Mouse (Mus musculus): ENCODE results near the gene Mbd6. TPM values are rescaled to one million over a fixed set of nuclear protein-coding genes. Genes with fewer than 3 reads are reported as not detected.
"Not testable (repeated sequence)": the region's sequence is repeated elsewhere in the genome, so short reads cannot be mapped to it uniquely, and the experiment has no call there.

Mbd6 gene
- 10 to 100 TPM; 41.7 to 43.2 TPM for total RNA-seq (2021)

DNA sequence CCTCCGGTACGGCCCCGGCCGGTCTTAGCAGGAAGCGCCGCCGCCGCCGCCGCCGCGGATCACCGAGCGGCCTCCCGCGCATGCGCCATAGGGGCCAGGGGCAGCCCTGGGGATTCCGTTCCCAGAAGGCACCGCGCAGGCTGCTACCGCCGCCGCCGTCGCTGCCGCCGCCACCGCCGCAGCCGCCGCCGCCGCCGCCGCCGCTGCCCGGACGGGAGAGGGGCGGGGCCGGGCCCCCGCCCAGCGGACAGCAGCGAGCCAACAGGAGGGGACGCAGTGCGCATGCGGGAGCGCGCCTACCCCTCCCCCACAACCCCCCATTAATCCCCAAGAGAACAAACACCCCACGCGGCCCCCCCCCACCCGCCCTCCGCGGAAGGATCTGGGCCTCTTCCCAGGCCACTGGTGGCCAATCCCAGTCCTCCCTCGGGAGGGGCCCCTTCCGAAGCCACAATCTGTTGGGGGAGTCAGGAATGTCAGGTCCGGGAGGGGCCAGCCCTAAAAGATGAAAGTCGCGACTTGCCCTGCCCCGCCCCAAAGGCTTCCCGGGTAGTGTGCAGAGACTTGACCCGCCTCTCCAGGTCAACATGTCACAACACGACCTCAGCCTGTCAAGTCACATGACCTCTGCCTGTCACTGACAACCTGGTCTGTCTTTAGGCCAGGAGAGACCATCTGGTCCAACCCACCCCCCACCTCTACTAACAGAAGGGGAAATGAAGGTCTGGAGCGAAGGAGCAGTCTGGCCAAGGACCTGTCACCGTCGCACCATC, at the start of gene Mbd6:
TSS of gene Mbd6 (minus strand) at position 219 of the 773 bp plus-strand sequence.
- peak; percentile 92 for DNase-seq

DNA sequence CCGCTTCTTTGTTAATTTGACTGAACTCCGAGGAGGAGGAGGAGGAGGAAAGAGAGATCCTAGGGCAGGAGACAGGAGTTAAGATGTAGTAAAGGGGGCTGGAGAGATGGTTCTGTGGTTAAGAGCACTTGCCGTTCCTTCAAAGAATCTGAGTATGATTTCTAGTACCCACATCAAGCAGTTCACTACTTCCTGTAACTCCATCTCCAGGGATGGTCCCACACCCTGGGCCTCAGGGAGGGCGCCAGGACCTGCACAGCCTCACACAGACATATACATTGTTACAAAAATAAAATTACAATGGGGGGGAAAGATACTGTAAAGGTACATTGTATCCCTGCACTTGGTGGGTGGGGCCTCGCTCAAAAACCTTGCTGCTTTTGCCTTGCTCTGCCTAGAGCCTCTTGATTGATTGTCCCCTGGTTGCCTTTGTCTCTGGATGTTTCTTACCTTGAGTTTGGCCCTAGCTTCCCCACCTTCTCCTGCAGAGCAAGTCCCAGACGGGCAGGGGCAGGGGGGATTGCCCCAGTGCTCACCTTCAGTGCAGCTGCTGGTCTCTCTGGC, 48.8 kb upstream of the Mbd6 start:
- no peak for DNase-seq

DNA sequence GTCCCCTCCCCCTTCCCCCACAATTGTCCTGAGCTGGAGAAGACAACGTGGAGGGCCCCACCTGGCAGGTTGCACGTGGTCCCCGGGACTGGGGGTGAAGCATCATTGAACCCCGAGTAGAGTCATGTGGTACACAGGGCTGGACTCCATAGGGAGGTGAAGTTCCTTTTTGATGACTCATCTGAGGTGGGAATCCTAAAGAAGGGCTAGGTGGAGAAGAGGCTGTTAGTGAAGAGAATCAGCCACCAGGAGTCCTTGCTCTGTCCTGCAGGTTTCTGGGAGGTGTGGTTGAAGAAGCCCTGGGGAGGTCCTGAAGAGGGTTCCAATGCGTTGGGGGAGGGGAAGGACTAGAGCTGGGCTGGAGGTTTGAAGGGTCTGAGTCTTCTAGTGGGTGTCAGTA, 48.1 kb upstream of the Mbd6 start:
- DNase-seq, result no peak

DNA sequence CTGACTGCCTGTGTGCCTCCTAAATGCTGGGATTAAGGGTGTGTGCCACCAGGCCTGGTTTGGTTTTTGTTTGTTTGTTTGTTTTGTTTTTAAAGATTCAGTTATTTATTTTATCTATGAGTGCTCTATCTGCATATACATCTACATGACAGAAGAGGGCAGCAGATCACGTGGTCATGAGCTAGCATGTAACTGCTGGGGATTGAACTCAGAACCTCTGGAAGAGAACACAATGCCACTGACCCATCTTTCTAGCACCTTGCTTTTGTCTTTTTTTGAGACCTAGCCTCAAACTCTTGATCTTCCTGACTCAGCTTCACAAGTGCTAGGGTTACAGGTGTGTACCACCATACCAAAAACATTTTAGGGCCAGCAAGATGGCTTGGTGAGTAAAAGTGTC, 46.5 kb upstream of the Mbd6 start:
- DNase-seq, result no peak

DNA sequence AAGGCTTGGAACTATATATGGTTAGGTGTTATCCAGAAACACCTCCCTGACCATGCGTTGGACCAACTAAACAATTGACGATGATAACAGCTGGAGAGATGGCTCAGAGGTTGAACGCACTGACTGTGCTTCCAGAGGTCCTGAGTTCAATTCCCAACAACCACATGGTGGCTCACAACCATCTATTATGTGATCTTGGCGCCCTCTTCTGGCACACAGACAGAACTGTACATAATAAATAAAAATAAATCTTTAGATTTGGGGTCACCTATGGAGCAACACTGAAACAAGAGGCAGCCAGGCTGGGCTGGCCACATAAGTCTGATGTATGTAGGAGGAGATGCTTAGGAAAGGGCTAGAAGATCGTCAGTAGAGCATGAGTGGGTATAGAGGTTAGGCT, 44.3 kb upstream of the Mbd6 start:
- DNase-seq, result no peak

DNA sequence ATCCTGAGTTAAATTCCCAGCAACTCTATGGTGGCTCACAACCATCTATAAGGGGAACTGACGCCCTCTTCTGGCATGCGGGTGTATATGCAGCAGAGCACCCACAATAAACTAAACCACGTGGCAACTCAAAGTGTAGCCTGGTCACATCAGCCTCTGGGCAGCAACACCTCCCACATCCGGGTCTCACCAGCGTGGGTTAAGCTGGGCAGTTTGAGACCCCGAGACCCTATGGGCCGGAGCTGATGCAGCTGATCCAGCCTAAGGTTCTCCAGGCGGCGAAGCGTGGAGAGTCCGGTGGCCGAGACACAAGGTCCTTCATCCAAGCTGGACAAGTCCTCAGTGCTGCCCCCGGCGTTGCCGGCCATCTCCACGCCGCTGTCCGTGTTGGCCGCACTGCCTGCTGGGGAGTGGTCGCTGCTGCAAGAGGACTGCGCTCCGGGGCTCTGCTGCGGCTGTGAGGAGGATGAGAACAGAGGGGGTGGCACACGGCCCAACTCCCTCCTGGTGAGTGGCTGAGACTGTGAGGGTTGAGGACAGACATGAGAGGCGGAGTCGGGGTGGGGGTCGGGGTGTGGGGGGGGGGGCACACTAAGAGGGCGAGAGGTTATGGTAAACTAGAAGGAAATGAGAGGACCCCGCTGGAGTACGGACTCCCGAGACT, 43.5 kb upstream of the Mbd6 start:
- no peak for DNase-seq

DNA sequence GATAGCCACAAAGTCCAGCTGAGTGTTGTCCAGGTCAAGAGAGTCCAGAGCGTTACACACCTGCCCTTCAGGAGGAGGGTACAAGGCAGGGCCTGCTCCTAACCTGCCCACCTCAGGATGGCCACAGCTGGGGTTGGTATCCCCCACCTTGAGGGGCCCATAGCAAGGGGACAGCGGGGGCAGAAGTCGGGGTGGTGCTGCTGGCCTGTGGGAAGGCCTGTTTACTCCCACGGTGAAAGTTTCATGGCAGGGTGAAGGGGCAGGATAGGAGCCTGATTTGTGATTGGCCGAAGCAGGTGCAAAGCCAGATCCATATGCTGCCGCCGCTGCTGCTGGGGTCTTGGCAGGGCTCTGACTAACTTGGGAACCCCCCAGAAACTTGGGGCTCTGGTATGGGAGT, 41.4 kb upstream of the Mbd6 start:
- DNase-seq, result no peak

DNA sequence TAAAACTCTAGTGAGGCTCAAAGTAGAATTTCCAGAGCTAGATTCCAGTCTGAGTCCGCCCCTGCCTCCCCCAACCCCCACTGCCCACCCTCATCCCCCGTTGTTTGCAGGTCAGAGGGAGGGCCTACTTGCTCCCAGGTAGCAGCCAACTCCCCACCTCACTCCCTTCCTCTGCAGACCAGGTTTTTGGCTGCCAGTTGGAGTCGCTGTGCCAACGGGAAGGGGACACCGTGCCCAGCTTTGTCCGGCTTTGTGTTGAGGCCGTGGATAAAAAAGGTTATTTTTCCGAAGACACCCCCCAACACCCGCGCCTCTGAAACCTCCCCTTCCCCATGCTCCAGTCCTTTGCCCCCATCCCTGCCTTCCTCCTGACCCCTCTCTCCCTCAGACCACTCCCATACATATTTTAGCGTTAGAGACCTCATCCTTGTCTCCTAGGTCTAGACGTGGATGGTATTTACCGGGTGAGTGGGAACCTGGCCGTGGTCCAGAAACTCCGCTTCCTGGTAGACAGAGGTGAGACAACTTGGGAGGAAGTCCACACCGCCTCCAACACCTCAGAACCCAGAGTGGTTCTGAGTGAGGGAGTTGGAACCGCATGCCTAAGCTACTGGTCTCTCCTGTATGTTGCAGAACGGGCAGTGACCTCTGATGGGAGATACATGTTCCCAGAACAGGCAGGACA, 38.8 kb upstream of the Mbd6 start:
- DNase-seq, result no peak

DNA sequence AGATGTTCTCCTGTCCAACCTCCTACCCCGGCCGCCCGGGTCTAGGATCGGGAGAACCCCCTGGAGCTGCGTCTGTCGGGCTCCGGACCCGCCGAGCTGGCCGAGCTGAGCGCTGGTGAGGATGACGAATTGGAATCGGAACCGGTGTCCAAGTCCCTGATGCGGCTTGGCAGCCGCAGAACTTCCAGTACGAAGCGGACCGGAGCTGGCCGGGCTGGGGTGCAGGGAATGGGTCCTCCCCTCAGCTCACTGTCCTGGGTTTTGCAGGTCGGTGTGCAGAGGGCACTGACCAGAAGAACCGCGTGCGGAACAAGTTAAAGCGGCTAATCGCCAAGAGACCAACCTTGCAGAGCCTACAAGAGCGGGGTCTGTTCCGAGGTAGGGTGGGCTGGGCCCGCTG, 38.0 kb upstream of the Mbd6 start:
- DNase-seq, result peak; percentile 30

DNA sequence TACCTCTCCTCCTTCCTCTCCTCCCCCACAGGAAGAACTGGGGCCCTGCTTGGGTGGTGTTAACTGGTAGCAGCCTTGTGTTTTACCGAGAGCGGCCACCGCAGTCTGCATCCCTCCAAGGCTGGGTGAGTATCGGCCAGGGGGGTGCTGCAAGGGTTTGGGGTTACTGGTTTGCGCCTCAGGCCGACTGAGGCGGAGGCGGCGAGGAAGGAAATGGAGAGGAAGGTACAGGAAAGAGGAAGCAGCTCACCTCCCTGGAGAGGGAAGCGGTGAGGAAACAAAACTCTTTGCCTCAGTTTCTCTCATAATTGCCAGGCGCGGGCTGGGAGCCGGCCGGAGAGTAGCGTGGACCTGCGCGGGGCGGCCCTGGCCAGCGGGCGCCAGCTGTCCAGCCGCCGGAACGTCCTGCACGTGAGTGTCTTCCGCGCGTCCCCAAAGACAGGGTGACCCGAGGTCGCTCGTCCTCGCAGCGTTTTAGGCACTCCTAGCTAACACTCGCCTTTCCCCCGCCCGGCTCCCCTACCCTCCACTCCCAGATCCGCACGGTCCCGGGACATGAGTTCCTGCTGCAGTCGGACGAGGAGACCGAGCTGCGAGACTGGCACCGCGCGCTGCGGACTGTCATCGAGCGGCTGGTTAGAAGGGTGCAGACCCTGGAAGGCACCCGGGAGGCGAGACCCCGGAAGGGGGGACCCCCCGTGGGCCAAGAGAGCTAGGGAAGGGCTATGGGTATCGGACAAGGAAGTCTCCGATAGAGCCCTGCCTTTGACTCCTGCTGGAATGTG, 37.4 kb upstream of the Mbd6 start:
- peak; percentile 53 for DNase-seq

DNA sequence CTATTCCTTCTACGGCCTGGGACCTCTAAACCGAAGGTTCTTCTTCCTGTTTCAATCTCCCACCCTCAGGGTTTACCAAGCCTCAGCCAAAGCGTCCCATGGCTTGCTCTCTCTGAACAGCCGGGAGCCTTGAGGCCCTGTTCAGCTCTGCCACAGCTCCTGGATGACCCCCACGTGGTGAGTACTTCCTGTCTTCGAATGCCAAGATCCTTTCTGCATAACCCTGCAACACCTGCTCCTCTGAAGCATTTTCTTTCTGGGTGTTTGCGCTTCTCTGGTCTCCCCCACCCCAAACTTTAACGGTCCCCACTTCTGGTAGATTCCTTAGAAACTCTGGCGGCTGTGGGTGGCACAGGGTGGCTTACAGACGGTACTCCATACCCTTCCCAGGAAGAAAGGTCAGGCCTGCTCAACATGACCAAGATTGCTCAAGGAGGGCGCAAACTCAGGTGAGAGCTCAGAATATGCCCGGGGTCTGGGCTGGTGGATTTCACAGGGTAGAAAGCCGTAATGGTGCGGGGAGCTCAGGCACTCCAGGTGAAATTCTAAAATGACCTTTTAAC, 36.7 kb upstream of the Mbd6 start:
- no peak for DNase-seq

DNA sequence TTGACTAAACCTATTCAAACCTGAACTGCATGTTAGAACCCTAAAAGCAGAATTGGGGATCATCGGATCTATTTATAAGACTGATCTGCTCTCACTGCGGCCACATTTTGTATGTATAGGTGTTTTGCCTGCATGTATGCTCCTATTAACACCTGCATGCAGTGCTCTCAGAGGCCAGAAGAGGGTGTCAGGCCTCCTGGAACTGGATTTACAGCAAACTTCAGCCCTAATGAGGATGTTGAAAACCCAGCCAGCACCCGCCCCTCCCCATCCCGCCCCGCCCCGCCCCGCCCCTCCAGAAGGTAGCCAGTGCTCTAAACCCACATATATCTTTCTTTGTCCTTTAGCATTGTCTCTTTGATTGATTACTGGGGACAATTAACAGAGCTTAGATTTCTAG, 35.7 kb upstream of the Mbd6 start:
- DNase-seq, result peak; percentile 43

DNA sequence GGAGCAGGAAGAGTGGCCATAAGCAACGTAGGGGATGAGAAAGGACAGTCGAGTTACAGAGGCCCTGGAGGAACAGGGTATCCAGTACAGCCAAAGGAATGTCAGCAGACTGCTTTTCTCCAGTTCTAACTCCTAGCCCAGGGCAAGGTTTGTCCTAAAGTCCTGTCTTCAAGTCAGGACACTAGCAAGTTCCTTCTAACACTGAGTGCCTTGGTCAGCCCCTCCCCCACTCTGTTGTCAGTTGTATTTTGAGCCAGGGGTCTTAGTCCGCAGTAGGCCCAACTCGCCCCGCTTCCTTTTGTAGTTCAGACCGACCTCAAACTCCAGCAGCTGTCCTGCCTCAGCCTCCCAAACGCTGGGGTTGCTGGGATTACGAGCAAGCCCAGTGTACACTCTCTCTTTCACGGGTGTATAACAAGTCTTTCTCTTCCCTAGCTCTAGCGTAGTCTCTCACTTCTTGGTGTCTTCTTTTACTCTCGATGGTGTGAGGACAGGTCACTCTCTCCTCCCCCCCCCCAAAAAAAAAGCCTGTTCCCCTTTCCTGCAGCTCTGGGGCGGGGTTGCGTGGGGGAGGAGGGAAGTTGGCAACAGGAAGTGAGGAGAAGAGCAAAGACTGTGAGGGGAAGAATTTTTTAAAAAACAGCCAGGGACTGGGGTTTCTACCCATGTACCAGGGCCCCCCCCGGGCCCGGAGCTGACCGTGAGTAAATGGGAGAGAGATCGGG, 34.5 kb upstream of the Mbd6 start:
- DNase-seq, result no peak

DNA sequence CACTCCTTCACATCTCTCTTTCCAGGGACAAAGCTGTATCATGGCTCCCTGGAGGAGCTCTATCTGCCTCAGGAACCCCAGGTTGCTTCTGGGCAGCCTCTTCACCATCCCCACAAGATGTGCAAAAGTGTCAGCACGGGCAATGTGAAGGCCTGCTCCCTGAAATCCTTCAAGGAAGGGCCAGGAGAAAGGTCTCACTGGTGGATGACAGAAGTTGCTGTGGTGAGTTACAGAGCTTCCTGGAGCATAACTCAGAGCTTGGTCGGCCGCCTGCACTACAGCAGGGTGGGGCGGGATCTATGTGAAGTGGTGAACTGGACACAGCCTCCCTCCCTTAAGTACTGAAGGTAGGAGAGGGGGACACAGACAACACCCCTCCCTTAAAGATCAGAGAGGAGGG, 33.9 kb upstream of the Mbd6 start:
- no peak for DNase-seq

DNA sequence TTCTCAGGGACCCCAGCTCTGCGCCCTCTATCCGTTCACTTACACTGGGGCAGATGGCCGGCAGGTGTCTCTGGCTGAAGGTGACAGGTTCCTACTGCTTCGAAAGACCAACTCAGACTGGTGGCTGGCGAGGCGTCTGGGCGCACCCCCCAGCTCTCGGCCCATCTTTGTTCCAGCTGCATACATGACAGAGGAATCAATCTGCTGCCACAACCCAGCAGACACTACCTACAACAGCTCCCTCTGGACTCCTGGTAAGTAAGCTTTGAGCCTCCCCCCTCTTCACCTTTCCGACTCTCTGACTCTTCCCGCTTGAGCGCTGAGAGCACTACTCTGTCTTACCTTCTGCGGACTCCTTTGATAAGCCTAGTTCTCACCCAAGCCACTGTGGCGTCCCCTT, 33.4 kb upstream of the Mbd6 start:
- DNase-seq, result no peak

DNA sequence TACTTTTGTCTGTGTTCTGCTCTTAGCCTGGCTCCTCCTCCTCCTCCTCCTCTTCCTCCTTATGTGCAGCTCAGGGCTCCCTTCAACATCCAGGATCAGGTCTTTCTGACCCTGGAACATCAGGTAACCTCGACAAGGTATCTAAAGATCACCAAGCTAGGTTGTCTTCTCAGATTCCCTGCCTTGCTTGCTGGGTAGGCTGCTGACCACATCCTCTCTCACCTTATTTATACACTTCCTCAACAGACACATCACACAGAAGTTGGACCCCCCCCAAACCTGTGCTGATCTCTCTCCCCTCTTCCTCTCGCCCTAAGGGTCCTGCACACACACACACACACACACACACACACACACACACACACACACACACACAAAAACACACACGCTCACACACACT, 32.8 kb upstream of the Mbd6 start, which contains the start of gene Arhgap9:
TSS of gene Arhgap9 (plus strand) at position 344 of the 400 bp plus-strand sequence.
- DNase-seq, result no peak

DNA sequence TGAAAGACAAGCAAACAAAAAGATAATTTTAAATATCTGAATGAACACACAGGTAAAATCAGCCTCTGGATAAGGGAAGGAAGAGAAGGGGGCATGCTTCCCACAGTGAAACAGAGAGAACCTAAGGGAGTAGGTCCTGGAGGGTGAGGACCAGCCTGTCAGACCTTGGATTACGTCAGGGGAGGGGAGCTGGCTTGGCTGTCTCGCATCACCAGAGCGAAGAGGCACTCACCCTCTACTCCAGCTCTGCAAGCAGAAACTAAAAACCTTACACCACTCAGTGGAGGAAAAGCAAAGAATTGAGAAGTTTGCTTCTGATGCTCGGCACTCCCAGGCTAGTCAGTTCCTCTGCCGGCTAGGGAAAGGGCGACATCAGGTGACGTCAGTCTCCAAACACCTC, 31.2 kb upstream of the Mbd6 start:
- no peak for DNase-seq

DNA sequence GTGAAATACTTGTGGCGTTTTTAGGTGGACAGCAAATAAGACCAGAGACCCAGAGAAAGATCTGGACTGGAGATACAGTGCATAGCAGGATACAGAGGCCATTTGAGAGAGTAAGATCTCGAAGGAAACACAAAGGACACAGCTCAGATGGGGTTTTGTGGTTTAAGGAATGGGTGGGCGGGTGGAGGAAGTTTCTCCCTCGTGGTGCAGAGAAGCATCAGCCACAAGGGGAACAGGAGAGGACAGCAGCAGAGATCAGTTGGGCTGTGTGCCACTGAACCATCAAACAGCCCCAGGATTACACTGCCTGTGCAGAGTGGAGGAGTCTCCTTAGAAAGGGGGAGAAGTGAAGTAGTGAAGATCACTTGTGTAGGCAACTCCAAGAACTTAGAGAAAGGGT, 29.2 kb upstream of the Mbd6 start:
- DNase-seq, result no peak

DNA sequence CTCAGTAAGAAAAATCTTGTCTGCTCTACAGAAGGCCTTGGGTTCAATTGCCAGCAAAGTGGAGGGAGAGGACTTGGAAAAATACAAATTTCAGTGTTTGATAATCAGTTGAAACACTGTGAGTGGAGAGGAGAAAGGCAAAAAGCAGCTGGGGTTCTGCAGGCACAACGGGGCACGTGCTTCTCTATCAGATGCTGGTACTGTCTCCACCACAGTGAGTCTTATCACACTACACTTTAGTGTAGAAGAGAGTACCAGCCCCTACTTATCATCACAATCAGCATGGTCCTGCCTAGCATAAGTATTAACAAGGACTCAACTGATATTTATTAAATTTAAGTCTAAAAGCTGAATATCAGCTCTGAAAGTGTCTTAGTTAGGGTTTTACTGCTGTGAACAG, 28.5 kb upstream of the Mbd6 start:
- no peak for DNase-seq

DNA sequence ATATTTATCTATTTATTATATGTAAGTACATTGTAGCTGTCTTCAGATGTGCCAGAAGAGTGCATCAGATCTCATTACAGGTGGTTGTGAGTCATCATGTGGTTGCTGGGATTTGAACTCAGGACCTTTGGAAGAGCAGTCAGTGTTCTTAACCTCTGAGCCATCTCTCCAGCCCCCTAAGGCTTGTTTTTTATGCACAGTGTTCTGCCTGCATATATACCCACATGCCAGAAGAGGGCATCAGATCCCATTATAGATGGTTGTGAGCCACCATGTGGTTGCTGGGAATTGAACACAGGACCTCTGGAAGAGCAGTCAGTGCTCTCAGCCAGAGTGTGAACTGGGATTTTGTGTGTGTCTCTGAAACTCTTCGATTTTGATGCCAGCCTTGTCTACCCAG, 26.1 kb upstream of the Mbd6 start:
- not testable (repeated sequence) for DNase-seq

DNA sequence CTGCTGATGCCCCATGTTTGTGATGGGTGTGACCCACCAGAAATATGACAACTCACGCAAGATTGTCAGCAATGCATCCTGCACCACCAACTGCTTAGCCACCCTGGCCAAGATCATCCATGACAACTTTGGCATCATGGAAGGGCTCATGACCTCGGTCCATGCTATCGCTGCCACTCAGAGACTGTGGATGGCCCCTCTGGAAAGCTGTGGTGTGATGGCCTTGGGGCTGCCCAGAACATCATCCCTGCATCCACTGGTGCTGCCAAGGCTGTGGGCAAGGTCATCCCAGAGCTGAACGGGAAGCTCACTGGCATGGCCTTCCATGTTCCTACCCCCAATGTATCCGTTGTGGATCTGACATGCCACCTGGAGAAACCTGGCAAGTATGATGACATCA, 24.7 kb upstream of the Mbd6 start:
- not testable (repeated sequence) for DNase-seq

Data from heart, postnatal 4 days (tissue).